Mouse (Mus musculus): Measurements from ENCODE around the gene Pate2. TPM values are rescaled to one million over a fixed set of nuclear protein-coding genes. Genes with fewer than 3 reads are reported as not detected.
A peak's percentile ranks its signal among the peaks of the same experiment; 100 is the strongest.

Gene Pate2
- total RNA-seq (2021) = under 1 TPM; 0.30 to 0.38 TPM
- long read RNA-seq, experiment 1 = 0 reads
- long read RNA-seq, experiment 2 = 0 reads

- DNase-seq (ENCODE audit: low spot score in 2 of 2) = peak; percentile 87 to 88
Measured at GRCm38 (mm10) chr9:35569571-35570534, at the start of gene Pate2, which contains the start of gene Hyls1. Gene Pate2, plus strand, starts transcription at chr9:35570284. Gene Hyls1, minus strand, starts transcription at chr9:35570398.

GRCm38 (mm10) chr9:35520631-35521348 is 49.3 kb upstream of the Pate2 start:
- no peak for DNase-seq (ENCODE audit: low spot score in 2 of 2)

GRCm38 (mm10) chr9:35522241-35522640 is 47.8 kb upstream of the Pate2 start:
- DNase-seq (ENCODE audit: low spot score in 2 of 2) = no peak

GRCm38 (mm10) chr9:35522821-35523515 is 47.1 kb upstream of the Pate2 start:
- no peak for DNase-seq (ENCODE audit: low spot score in 2 of 2)

- no peak for DNase-seq (ENCODE audit: low spot score in 2 of 2)
Measured at GRCm38 (mm10) chr9:35523541-35523940, 46.5 kb upstream of the Pate2 start.

GRCm38 (mm10) chr9:35523941-35524411 is 46.1 kb upstream of the Pate2 start:
- DNase-seq (ENCODE audit: low spot score in 2 of 2) = peak; percentile 52 to 61

- no peak for DNase-seq (ENCODE audit: low spot score in 2 of 2)
Measured at GRCm38 (mm10) chr9:35529141-35529540, 40.9 kb upstream of the Pate2 start.

GRCm38 (mm10) chr9:35529796-35530195 is 40.3 kb upstream of the Pate2 start:
- DNase-seq (ENCODE audit: low spot score in 2 of 2) = no peak

- DNase-seq (ENCODE audit: low spot score in 2 of 2) = no peak
Measured at GRCm38 (mm10) chr9:35533266-35533665, 36.8 kb upstream of the Pate2 start.

- DNase-seq (ENCODE audit: low spot score in 2 of 2) = peak; percentile 21 to 33
Measured at GRCm38 (mm10) chr9:35535110-35535509, 35.0 kb upstream of the Pate2 start.

- no peak for DNase-seq (ENCODE audit: low spot score in 2 of 2)
Measured at GRCm38 (mm10) chr9:35535876-35536275, 34.2 kb upstream of the Pate2 start.

- DNase-seq (ENCODE audit: low spot score in 2 of 2) = no peak
Measured at GRCm38 (mm10) chr9:35539001-35539750, 30.9 kb upstream of the Pate2 start.

GRCm38 (mm10) chr9:35541024-35541423 is 29.1 kb upstream of the Pate2 start:
- no peak for DNase-seq (ENCODE audit: low spot score in 2 of 2)

- peak; percentile 52 to 79 for DNase-seq (ENCODE audit: low spot score in 2 of 2)
Measured at GRCm38 (mm10) chr9:35541488-35541887, 28.6 kb upstream of the Pate2 start.

- DNase-seq (ENCODE audit: low spot score in 2 of 2) = no peak
Measured at GRCm38 (mm10) chr9:35541941-35542340, 28.1 kb upstream of the Pate2 start.

- DNase-seq (ENCODE audit: low spot score in 2 of 2) = no peak
Measured at GRCm38 (mm10) chr9:35543099-35543860, 26.8 kb upstream of the Pate2 start.

- no peak for DNase-seq (ENCODE audit: low spot score in 2 of 2)
Measured at GRCm38 (mm10) chr9:35544666-35545065, 25.4 kb upstream of the Pate2 start.

- DNase-seq (ENCODE audit: low spot score in 2 of 2) = no peak
Measured at GRCm38 (mm10) chr9:35545704-35546103, 24.4 kb upstream of the Pate2 start.

- DNase-seq (ENCODE audit: low spot score in 2 of 2) = no peak
Measured at GRCm38 (mm10) chr9:35546745-35547144, 23.3 kb upstream of the Pate2 start.

- no peak for DNase-seq (ENCODE audit: low spot score in 2 of 2)
Measured at GRCm38 (mm10) chr9:35548455-35548854, 21.6 kb upstream of the Pate2 start.

Data from adrenal gland, adult 18-20 months (tissue).